Comparison of ENCODE assay signal across 8 mouse cellular contexts in genomic region chr12:69985546-69985945, GRCm38 (mm10). TPM values are rescaled to one million over a fixed set of nuclear protein-coding genes. Genes with fewer than 3 reads are reported as not detected.
DNase-seq lines count a peak whose midpoint lies in the region; ATAC-seq and TF ChIP-seq lines count a peak whose summit lies in the region.

No protein-coding gene starts in this region.

- H3K4me1 ChIP-seq in kidney, embryonic 16.5 days (ENCODE audit: insufficient read depth, low read length), result peaks cover 18% of the 10 kb centered on the region
- H3K4me1 ChIP-seq in embryonic facial prominence, embryonic 14.5 days (ENCODE audit: control insufficient read depth, insufficient read depth, low read length), result peaks cover 11% of the 10 kb centered on the region
- peaks cover 8% of the 10 kb centered on the region for H3K4me1 ChIP-seq in limb, embryonic 12.5 days (replicated peaks)

- ATAC-seq in kidney, embryonic 16.5 days (ENCODE audit: low FRiP score, low TSS enrichment), result no peak
- no peak for ATAC-seq in embryonic facial prominence, embryonic 14.5 days (ENCODE audit: low read depth)
- ATAC-seq in limb, embryonic 12.5 days (ENCODE audit: insufficient number of reproducible peaks, insufficient read depth, low FRiP score, low TSS enrichment, low read depth), result no peak
- no peak for ATAC-seq in inflammation-experienced regulatory T-cells, adult 6 months

- H3K36me3 ChIP-seq in kidney, embryonic 16.5 days (ENCODE audit: insufficient read depth, low read length), result peaks cover 24% of the 10 kb centered on the region
- H3K36me3 ChIP-seq in embryonic facial prominence, embryonic 14.5 days (ENCODE audit: control insufficient read depth, insufficient read depth, low read length), result peaks cover 31% of the 10 kb centered on the region
- peaks cover 38% of the 10 kb centered on the region for H3K36me3 ChIP-seq in limb, embryonic 12.5 days
- H3K36me3 ChIP-seq in myocyte (ENCODE audit: control insufficient read depth, insufficient read depth), result peaks cover 33% of the 10 kb centered on the region

- H3K27ac ChIP-seq in kidney, embryonic 16.5 days (ENCODE audit: low read length), result no peak overlapping the region
- peak overlapping the region; percentile 34; the same call in 1 of the 2 replicates for H3K27ac ChIP-seq in embryonic facial prominence, embryonic 14.5 days (replicated peaks; ENCODE audit: low read depth, low read length)
- no peak overlapping the region for H3K27ac ChIP-seq in limb, embryonic 12.5 days

- H3K27me3 ChIP-seq in kidney, embryonic 16.5 days (ENCODE audit: insufficient read depth, low read length), result no peaks in the 10 kb centered on the region
- H3K27me3 ChIP-seq in embryonic facial prominence, embryonic 14.5 days (replicated peaks; ENCODE audit: control insufficient read depth, insufficient read depth, low read length), result no peaks in the 10 kb centered on the region
- no peaks in the 10 kb centered on the region for H3K27me3 ChIP-seq in limb, embryonic 12.5 days
- H3K27me3 ChIP-seq in myocyte (ENCODE audit: control insufficient read depth, insufficient read depth, insufficient read length), result no peaks in the 10 kb centered on the region

- H3K9me3 ChIP-seq in kidney, embryonic 16.5 days (ENCODE audit: low read length), result no peaks in the 10 kb centered on the region
- no peaks in the 10 kb centered on the region for H3K9me3 ChIP-seq in embryonic facial prominence, embryonic 14.5 days (ENCODE audit: control insufficient read depth, low read length)
- H3K9me3 ChIP-seq in limb, embryonic 12.5 days, result no peaks in the 10 kb centered on the region

- WGBS in kidney, embryonic 16.5 days, result 42% methylated on average over 4 of the region's 4 CpGs
- 27% methylated on average over 4 of the region's 4 CpGs for whole genome bisulfite sequencing in embryonic facial prominence, embryonic 14.5 days
- WGBS in limb, embryonic 12.5 days, result 47% methylated on average over 4 of the region's 4 CpGs

- peak overlapping the region; percentile 76 for H3K4me2 ChIP-seq in kidney, embryonic 16.5 days (replicated peaks; ENCODE audit: low read depth, low read length)
- H3K4me2 ChIP-seq in embryonic facial prominence, embryonic 14.5 days (ENCODE audit: low read depth, low read length), result peak overlapping the region; percentile 71
- peak overlapping the region; percentile 66 for H3K4me2 ChIP-seq in limb, embryonic 12.5 days
- peak overlapping the region; percentile 89 for H3K4me2 ChIP-seq in myocyte (ENCODE audit: low read depth)

- DNase-seq in kidney, adult 18-20 months, result no peak
- no peak for DNase-seq in embryonic facial prominence, embryonic 14.5 days (ENCODE audit: low spot score)
- DNase-seq in right cerebral cortex, postnatal 36 days (ENCODE audit: low spot score in 2 of 2), result no peak
- no peak for DNase-seq in adrenal gland, postnatal 14 days

- H3K9ac ChIP-seq in kidney, embryonic 16.5 days (replicated peaks; ENCODE audit: low read length), result peak overlapping the region; percentile 95
- H3K9ac ChIP-seq in embryonic facial prominence, embryonic 14.5 days (ENCODE audit: low read depth, low read length), result peak overlapping the region; percentile 96
- H3K9ac ChIP-seq in limb, embryonic 12.5 days (replicated peaks), result peak overlapping the region; percentile 95

- no peak for TF ChIP-seq POLR2A in myocyte (IDR thresholded peaks at IDR 0.05; ENCODE audit: insufficient read length, low read depth)

- peaks cover 60% of the 10 kb centered on the region for H3K79me2 ChIP-seq in myocyte (ENCODE audit: control insufficient read depth, insufficient read depth)

- peak overlapping the region; percentile 86 for H3ac ChIP-seq in myocyte (ENCODE audit: control insufficient read depth, insufficient read length)

- peak overlapping the region; percentile 92 for H3K4me3 ChIP-seq in kidney, embryonic 16.5 days (ENCODE audit: low read length)
- peak overlapping the region; percentile 90 for H3K4me3 ChIP-seq in embryonic facial prominence, embryonic 14.5 days (ENCODE audit: low read depth, low read length)
- peak overlapping the region; percentile 86 for H3K4me3 ChIP-seq in limb, embryonic 12.5 days (replicated peaks)
- H3K4me3 ChIP-seq in myocyte, result peak overlapping the region; percentile 67

TF ChIP-seq in myocyte, 11 proteins besides CTCF, POLR2A, EP300 and RAD21:
- TF ChIP-seq CEBPB (IDR thresholded peaks at IDR 0.05; ENCODE audit: insufficient read depth, poor library complexity, severe bottlenecking) (no peak), REST (IDR thresholded peaks at IDR 0.05; ENCODE audit: insufficient read depth, insufficient read length) (no peak), MAX (IDR thresholded peaks at IDR 0.05; ENCODE audit: low read depth) (no peak), TCF12 (IDR thresholded peaks at IDR 0.05; ENCODE audit: insufficient read depth, poor library complexity, severe bottlenecking) (no peak), POLR2AphosphoS2 (IDR thresholded peaks at IDR 0.05; ENCODE audit: insufficient read length, low read depth) (no peak), USF1 (IDR thresholded peaks at IDR 0.05; ENCODE audit: low read depth) (no peak), SRF (IDR thresholded peaks at IDR 0.05; ENCODE audit: control insufficient read depth, insufficient read length, low read depth) (no peak), MYOG (IDR thresholded peaks at IDR 0.05; ENCODE audit: control insufficient read depth in 1 of 3, insufficient read depth in 1 of 3, insufficient read length in 2 of 3, low read depth in 2 of 3) (no peak), MYOD1 (IDR thresholded peaks at IDR 0.05; ENCODE audit: control insufficient read depth in 1 of 3, insufficient read length in 2 of 3, low read depth in 2 of 3) (no peak), TCF3 (IDR thresholded peaks at IDR 0.05; ENCODE audit: insufficient read length, low read depth) (no peak), E2F4 (IDR thresholded peaks at IDR 0.05; ENCODE audit: insufficient read depth) (no peak)

RNA-seq across cellular contexts. Expression of gene Sav1, which starts 1.3 kb away (rescaled TPM):
- polyA plus RNA-seq in kidney, embryonic 16.5 days (2015; fragmentation: Nextera tagmentation; extraction: Ambion mirVana), result 0.80 and 1.4 TPM in 2 replicates
- polyA plus RNA-seq in embryonic facial prominence, embryonic 14.5 days (2014; fragmentation: Nextera tagmentation; extraction: Ambion mirVana), result 10.4 and 12.0 TPM in 2 replicates
- polyA plus RNA-seq in limb, embryonic 12.5 days (2016; fragmentation: Nextera tagmentation; extraction: Ambion mirVana), result 12.2 and 13.3 TPM in 2 replicates
- polyA plus RNA-seq in myocyte (2012; fragmentation: generic; extraction: Trizol), result 23.2 TPM
- 1 to 10 TPM; 2.9 to 3.5 (median 3.3) TPM for polyA plus RNA-seq in inflammation-experienced regulatory T-cells, adult 6 months (2017; shearing (Covaris generic))
- 45.7 and 49.3 TPM in 2 replicates for total RNA-seq in adrenal gland, postnatal 14 days (2021)
